Mouse (Mus musculus) limb, embryonic 14.5 days (tissue): ENCODE data around the gene Phgr1. TPM values are rescaled to one million over a fixed set of nuclear protein-coding genes. Genes with fewer than 3 reads are reported as not detected.

Experiments used
- ATAC-seq: fragments of 200-750 bp; cut with Nextera tagmentation; 2 replicates; pipeline ENCODE4 v1.8.0; 2017; ENCODE audit warnings: low read depth, moderate number of reproducible peaks, moderate TSS enrichment; ENCODE audit not compliant: low FRiP score
- DNase-seq: peaks from one replicate; pipeline ENCODE4 v3.0.0-alpha.2; 2015; ENCODE audit warnings: low spot score
- H3K27ac ChIP-seq: fragments of 300-500 bp; sonication (generic); replicated peaks from 2 replicates; pipeline ENCODE4 v1.5.1; 2014; ENCODE audit warnings: low read depth, mild to moderate bottlenecking, low read length, moderate library complexity, mixed read lengths
- H3K27me3 ChIP-seq: fragments of 300-500 bp; sonication (generic); 2 replicates; pipeline ENCODE4 v1.6.1; 2014; ENCODE audit warnings: low read length, mixed read lengths; ENCODE audit not compliant: control insufficient read depth, insufficient read depth
- H3K36me3 ChIP-seq: fragments of 300-500 bp; sonication (generic); 2 replicates; pipeline ENCODE4 v1.6.1; 2014; ENCODE audit warnings: mild to moderate bottlenecking, low read length, moderate library complexity, mixed read lengths; ENCODE audit not compliant: control insufficient read depth, insufficient read depth
- H3K4me1 ChIP-seq: fragments of 300-500 bp; sonication (generic); 2 replicates; pipeline ENCODE4 v1.6.1; 2014; ENCODE audit warnings: antibody characterized with exemption, low read length, mixed read lengths; ENCODE audit not compliant: control insufficient read depth, insufficient read depth
- H3K4me2 ChIP-seq: fragments of 300-500 bp; sonication (generic); replicated peaks from 2 replicates; pipeline ENCODE4 v1.6.1; 2014; ENCODE audit warnings: low read depth, mild to moderate bottlenecking, low read length, moderate library complexity; ENCODE audit not compliant: severe bottlenecking
- H3K4me3 ChIP-seq: fragments of 300-500 bp; sonication (generic); replicated peaks from 2 replicates; pipeline ENCODE4 v1.5.1; 2014; ENCODE audit warnings: low read length
- H3K9ac ChIP-seq: fragments of 300-500 bp; sonication (generic); 2 replicates; pipeline ENCODE4 v1.6.1; 2014; ENCODE audit warnings: mild to moderate bottlenecking, low read depth, low read length, moderate library complexity; ENCODE audit not compliant: severe bottlenecking
- H3K9me3 ChIP-seq: fragments of 300-500 bp; sonication (generic); 2 replicates; pipeline ENCODE4 v1.6.1; 2016; ENCODE audit warnings: low read length; ENCODE audit not compliant: control insufficient read depth
- POLR2A ChIP-seq: fragments of 200-500 bp; IDR thresholded peaks from 2 replicates; pipeline ENCODE4 v1.8.0; 2012; ENCODE audit warnings: inconsistent platforms, mild to moderate bottlenecking, moderate library complexity, borderline replicate concordance; ENCODE audit not compliant: insufficient read depth, insufficient read length; ENCODE audit errors: extremely low read depth
- WGBS: fragments of 180-500 bp; shearing (Covaris S2); extraction: QIAGEN DNeasy Blood & Tissue Kit; methylation state at CpG from one replicate; pipeline ENCODE4 v1.1.7; 2014; 5-methylcytosine and 5-hydroxymethylcytosine counted together
- polyA plus RNA-seq, 2 experiments: library from polyadenylated mRNA; depleted of rRNA in 1 of 2; stranded (reverse) in 1 of 2; unstranded in 1 of 2; fragments of >200 nt; fragmentation: Nextera tagmentation in 1 of 2; extraction: Ambion mirVana in 1 of 2; gene quantifications; 2 replicates each; pipeline versions ENCODE4 v1.2.1 to v1.2.3; 2012 to 2014

Gene Phgr1
- polyA plus RNA-seq, 2 experiments = not detected

DNA sequence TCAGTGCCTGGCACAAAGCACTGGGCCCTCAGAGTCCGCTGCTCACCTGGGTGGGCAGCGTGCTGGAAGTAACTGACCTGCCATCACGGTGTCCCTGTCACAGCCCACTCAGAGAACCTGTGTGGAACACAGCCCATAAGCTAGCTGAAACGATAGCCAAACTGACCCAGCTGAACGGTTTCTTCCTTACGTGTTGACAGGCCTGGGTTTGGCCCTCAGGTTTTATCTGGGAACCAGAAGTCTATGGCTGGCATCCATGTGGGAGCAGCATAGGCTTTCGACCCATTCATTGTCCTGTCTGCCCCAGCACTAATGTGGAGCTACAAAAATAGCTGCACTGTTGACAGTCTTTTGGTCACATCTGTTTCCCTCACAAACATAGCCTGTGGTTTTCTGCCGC lies 22.1 kb upstream of the Phgr1 start:
- Histone ChIP-seq H3K27me3 (no peaks in the 10 kb centered on the region), H3K9ac (no peak overlapping the region), H3K4me1 (peaks cover 38% of the 10 kb centered on the region), H3K4me3 (no peak overlapping the region), H3K4me2 (no peak overlapping the region), H3K36me3 (no peaks in the 10 kb centered on the region; the same call in 1 of the 2 replicates), H3K27ac (no peak overlapping the region), H3K9me3 (no peaks in the 10 kb centered on the region)
- TF ChIP-seq POLR2A = no peak
- 60% methylated on average over 8 of the region's 8 CpGs for WGBS
- ATAC-seq (no peak), DNase-seq (no peak)

DNA sequence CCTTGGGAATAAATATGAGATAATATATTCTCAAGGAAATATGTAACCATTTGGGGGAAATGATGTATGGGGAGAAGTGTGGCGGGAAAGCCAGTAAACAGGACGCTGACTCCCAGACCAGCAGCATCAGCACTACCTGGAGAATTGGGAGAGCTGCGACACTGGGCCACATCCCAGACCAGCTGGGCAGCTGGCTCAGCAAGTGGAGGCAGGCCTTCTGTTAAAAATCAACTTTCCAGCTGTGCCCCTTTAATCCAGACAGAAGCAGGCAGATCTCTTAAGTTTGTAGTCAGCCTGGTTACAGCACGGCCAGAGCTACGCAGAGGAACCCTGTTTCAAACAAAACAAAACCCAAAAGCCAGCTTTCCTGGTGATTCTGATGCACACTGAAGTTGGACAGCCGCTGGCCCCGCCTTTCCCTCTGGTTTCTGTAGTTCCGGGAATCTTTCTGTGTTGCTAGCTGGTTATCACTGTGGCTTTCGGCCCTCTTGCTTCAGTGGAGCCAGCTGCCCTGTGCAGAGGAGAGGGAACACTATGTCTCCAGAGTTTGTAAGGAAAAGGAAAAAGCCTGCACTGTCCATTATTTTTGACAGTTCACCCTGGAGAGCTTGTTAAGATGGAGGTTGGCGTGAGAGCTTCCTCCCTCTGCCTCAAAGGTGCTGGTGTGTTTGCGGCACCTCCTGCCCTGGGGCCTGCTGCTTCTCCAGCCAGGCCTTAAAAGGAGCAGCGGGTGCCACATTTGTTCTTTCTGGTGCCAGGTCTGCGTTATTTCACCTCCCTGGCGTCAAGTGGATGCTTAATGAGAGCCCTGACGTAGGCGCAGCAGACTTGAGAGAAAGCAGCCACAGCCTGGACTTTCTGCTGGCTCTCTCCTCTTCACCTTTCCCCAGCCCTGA lies 20.4 kb upstream of the Phgr1 start:
- WGBS = 54% methylated on average over 16 of the region's 16 CpGs
- H3K27ac ChIP-seq = no peak overlapping the region

DNA sequence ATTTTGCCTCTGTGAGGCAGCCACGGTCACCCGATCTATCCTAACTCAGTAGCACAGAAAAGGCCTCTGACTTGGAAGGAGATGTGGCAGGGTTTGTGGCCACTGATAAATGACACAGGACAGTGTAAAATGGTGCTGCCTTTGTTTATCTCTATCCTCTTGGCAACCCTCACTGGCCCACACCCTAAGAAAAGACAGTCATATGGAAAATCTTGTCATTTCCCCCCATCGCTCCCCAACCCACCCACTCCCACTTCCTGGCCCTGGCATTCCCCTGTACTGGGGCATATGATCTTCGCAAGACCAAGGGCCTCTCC lies 19.8 kb upstream of the Phgr1 start:
- Histone ChIP-seq H3K4me2 (no peak overlapping the region), H3K4me3 (no peak overlapping the region), H3K36me3 (no peaks in the 10 kb centered on the region; the same call in 1 of the 2 replicates), H3K27ac (no peak overlapping the region), H3K9ac (no peak overlapping the region), H3K27me3 (no peaks in the 10 kb centered on the region), H3K9me3 (no peaks in the 10 kb centered on the region), H3K4me1 (peaks cover 27% of the 10 kb centered on the region)
- ATAC-seq = no peak
- TF ChIP-seq POLR2A = no peak
- DNase-seq = no peak
- 42% methylated on average over 3 of the region's 4 CpGs for WGBS

More for the DNA sequence above, 20.4 kb upstream of the Phgr1 start:
- Histone ChIP-seq H3K9ac (no peak overlapping the region), H3K36me3 (no peaks in the 10 kb centered on the region; the same call in 1 of the 2 replicates), H3K4me3 (no peak overlapping the region), H3K9me3 (no peaks in the 10 kb centered on the region), H3K27me3 (no peaks in the 10 kb centered on the region), H3K4me1 (peaks cover 33% of the 10 kb centered on the region), H3K4me2 (no peak overlapping the region)
- ATAC-seq = no peak
- no peak for DNase-seq
- no peak for TF ChIP-seq POLR2A

DNA sequence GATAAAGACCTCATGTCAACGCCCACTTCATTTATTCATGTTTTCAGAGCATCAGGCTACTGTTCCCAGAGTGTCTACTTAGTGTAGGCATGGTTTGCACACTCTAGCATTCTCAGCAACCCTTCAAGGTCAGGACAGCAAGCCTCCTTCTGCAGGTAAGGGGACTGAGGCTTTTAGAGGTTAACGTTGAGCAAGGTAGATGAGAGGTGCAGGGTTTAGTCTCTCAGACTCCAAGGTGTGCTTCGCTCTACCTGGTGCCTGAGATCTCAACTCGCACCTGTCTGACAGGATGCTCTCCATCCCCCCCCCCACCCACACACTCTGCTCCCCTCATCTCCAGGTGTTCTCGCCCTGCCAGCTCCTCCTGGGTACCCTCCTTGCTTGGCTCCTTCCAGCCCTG lies 18.4 kb upstream of the Phgr1 start:
- TF ChIP-seq POLR2A = no peak
- Histone ChIP-seq H3K27me3 (no peaks in the 10 kb centered on the region), H3K4me2 (no peak overlapping the region), H3K4me3 (no peak overlapping the region), H3K9me3 (no peaks in the 10 kb centered on the region), H3K9ac (no peak overlapping the region), H3K36me3 (no peaks in the 10 kb centered on the region), H3K4me1 (peaks cover 18% of the 10 kb centered on the region), H3K27ac (no peak overlapping the region)
- WGBS = 91% methylated on average over 5 of the region's 5 CpGs
- DNase-seq = no peak
- ATAC-seq = no peak

DNA sequence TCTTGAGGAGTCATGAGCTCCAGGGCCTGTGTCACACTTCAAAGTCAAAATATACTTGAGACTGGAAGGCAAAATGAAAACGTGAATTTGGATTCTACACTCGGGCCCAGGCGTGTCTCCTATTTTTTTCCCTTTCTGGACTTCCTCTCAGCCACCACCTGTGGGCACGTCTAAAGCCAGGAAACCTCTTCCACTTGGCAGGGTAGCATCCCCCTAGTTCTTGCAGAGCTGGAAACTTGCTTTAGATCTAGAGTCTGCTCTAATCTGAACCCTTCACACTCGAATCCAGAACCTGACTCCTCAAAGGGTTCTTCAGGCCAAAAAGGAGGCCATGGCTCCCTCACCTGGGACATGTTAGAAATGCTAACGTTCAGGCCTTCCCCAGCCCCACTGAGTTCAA lies 17.2 kb upstream of the Phgr1 start:
- 79% methylated on average over 6 of the region's 6 CpGs for WGBS
- Histone ChIP-seq H3K4me3 (no peak overlapping the region), H3K4me2 (no peak overlapping the region), H3K27ac (no peak overlapping the region), H3K9ac (no peak overlapping the region), H3K36me3 (no peaks in the 10 kb centered on the region), H3K9me3 (no peaks in the 10 kb centered on the region), H3K4me1 (peaks cover 6% of the 10 kb centered on the region; the same call in 1 of the 2 replicates), H3K27me3 (no peaks in the 10 kb centered on the region)
- TF ChIP-seq POLR2A = no peak
- no peak for DNase-seq
- no peak for ATAC-seq

DNA sequence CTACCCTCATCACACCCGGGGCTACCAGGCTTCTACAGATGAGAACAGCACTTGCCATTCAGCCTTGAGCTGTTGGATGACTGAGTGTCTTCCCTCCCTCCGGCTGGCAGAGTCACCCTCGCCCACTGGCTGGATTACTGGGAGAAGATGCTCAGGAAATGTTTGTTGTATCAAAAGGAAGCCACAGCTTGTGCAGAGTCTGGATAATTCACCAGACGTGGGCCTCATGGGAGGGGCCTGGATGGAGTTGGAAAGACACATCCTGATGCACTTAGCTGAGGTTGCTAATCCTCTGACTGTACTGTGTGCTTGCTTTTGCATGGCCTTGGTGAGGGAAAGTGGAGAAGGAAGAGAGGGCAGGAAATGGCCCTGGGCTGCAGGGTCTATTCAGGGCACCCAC lies 16.5 kb upstream of the Phgr1 start:
- no peak for ATAC-seq
- no peaks in the 10 kb centered on the region for H3K36me3 ChIP-seq
- no peaks in the 10 kb centered on the region for H3K27me3 ChIP-seq
- no peak overlapping the region for H3K4me2 ChIP-seq
- DNase-seq = no peak
- no peak overlapping the region for H3K27ac ChIP-seq
- H3K9ac ChIP-seq = no peak overlapping the region
- H3K4me1 ChIP-seq = peaks cover 6% of the 10 kb centered on the region; the same call in 1 of the 2 replicates
- TF ChIP-seq POLR2A = no peak
- no peaks in the 10 kb centered on the region for H3K9me3 ChIP-seq
- H3K4me3 ChIP-seq = no peak overlapping the region
- WGBS = 81% methylated on average over 4 of the region's 4 CpGs
